18 mouse cellular contexts compared by ENCODE assay signal in the genomic region with DNA sequence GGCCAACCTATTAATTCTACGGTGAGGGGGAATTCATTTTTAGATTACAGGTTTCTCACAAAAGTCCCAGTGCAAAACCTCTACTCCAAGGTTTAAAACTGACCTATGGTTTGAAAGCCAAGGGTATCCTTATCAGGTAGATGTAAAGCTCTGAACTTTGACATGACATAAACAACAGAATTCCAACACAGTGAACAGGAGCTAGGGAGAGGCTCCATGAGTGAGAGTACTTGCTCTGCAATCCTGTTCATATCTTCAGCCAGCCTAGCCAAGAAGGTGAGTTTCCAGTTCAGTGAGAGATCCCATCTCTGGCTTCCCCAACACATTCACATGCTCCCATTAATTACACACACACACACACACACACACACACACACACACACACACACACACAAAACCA. TPM values are rescaled to one million over a fixed set of nuclear protein-coding genes. Genes with fewer than 3 reads are reported as not detected.
DNase-seq lines count a peak whose midpoint lies in the region; ATAC-seq and TF ChIP-seq lines count a peak whose summit lies in the region.
"Had no signal": no experiment of that assay in that cellular context is flagged by ENCODE, and none has a peak within 500 bp of the region (broad histone marks: within the 10 kb centered on the region; RNA-seq: fewer than 3 reads in every experiment).

No protein-coding gene starts in this region.

- H3K4me2 ChIP-seq in intestine, embryonic 15.5 days (replicated peaks), result no peak overlapping the region
- no peak overlapping the region; the same call in 1 of the 2 replicates for H3K4me2 ChIP-seq in intestine, embryonic 16.5 days (ENCODE audit: low read depth, low read length)
- H3K4me2 ChIP-seq in midbrain, embryonic 14.5 days (ENCODE audit: low read length), result no peak overlapping the region
- H3K4me2 ChIP-seq: embryonic facial prominence, embryonic 12.5 days; forebrain, embryonic 13.5 days; forebrain, embryonic 15.5 days had no signal

- no peaks in the 10 kb centered on the region for H3K36me3 ChIP-seq in intestine, embryonic 15.5 days
- H3K36me3 ChIP-seq in intestine, embryonic 16.5 days (ENCODE audit: control insufficient read depth, insufficient read depth, low read length), result no peaks in the 10 kb centered on the region
- no peaks in the 10 kb centered on the region for H3K36me3 ChIP-seq in small intestine, adult 2 months (ENCODE audit: control insufficient read depth, insufficient read depth, low read length)
- no peaks in the 10 kb centered on the region for H3K36me3 ChIP-seq in midbrain, embryonic 14.5 days (ENCODE audit: control insufficient read depth, insufficient read depth, low read length)
- H3K36me3 ChIP-seq: embryonic facial prominence, embryonic 10.5 days; embryonic facial prominence, embryonic 12.5 days; forebrain, embryonic 15.5 days had no signal

- ATAC-seq in intestine, embryonic 15.5 days, result peak; percentile 76; the same call in 1 of the 2 replicates
- ATAC-seq in intestine, embryonic 16.5 days, result peak; percentile 86
- ATAC-seq in activated CD4-positive, CD25-positive, alpha-beta regulatory T cell, adult 4 months, result no peak
- ATAC-seq in midbrain, embryonic 14.5 days (ENCODE audit: low FRiP score, low TSS enrichment), result no peak
- ATAC-seq: forebrain, embryonic 13.5 days; forebrain, embryonic 15.5 days had no signal

- H3K27me3 ChIP-seq in intestine, embryonic 15.5 days (replicated peaks), result no peaks in the 10 kb centered on the region
- H3K27me3 ChIP-seq in intestine, embryonic 16.5 days (replicated peaks; ENCODE audit: control insufficient read depth, insufficient read depth, low read length), result no peaks in the 10 kb centered on the region
- H3K27me3 ChIP-seq in small intestine, adult 2 months (ENCODE audit: control insufficient read depth, insufficient read depth, low read length), result no peaks in the 10 kb centered on the region
- no peaks in the 10 kb centered on the region for H3K27me3 ChIP-seq in midbrain, embryonic 14.5 days (ENCODE audit: control insufficient read depth, insufficient read depth, low read length)
- H3K27me3 ChIP-seq: embryonic facial prominence, embryonic 12.5 days; forebrain, embryonic 13.5 days; forebrain, embryonic 15.5 days had no signal

- 0 out of 2 replicates have a peak, but pooled peaks cover 3% of the 10 kb centered on the region for H3K4me1 ChIP-seq in intestine, embryonic 15.5 days (replicated peaks)
- peaks cover 10% of the 10 kb centered on the region; the same call in 1 of the 2 replicates for H3K4me1 ChIP-seq in intestine, embryonic 16.5 days (ENCODE audit: control insufficient read depth, insufficient read depth, low read length)
- H3K4me1 ChIP-seq in small intestine, adult 2 months (ENCODE audit: control insufficient read depth, insufficient read depth, insufficient read length, low read length), result peaks cover 11% of the 10 kb centered on the region; the same call in 1 of the 2 replicates
- no peaks in the 10 kb centered on the region for H3K4me1 ChIP-seq in midbrain, embryonic 14.5 days (ENCODE audit: control insufficient read depth, insufficient read depth, low read length)
- H3K4me1 ChIP-seq: embryonic facial prominence, embryonic 12.5 days; forebrain, embryonic 15.5 days had no signal

- H3K4me3 ChIP-seq in intestine, embryonic 15.5 days (replicated peaks), result no peak overlapping the region
- H3K4me3 ChIP-seq in intestine, embryonic 16.5 days (ENCODE audit: low read length), result no peak overlapping the region
- H3K4me3 ChIP-seq in small intestine, adult 2 months (ENCODE audit: low read depth, low read length), result no peak overlapping the region
- no peak overlapping the region for H3K4me3 ChIP-seq in midbrain, embryonic 14.5 days (replicated peaks; ENCODE audit: low read depth, low read length)
- H3K4me3 ChIP-seq: embryonic facial prominence, embryonic 10.5 days; embryonic facial prominence, embryonic 12.5 days; forebrain, embryonic 13.5 days; forebrain, embryonic 15.5 days had no signal

- WGBS in intestine, embryonic 15.5 days, result 85% methylated on average over 1 of the region's 1 CpGs
- 80% methylated on average over 1 of the region's 1 CpGs for WGBS in intestine, embryonic 16.5 days
- 44% methylated on average over 1 of the region's 1 CpGs for whole genome bisulfite sequencing in small intestine, adult 2 months
- WGBS in midbrain, embryonic 14.5 days, result 92% methylated on average over 1 of the region's 1 CpGs

- no peak for DNase-seq in right cerebral cortex, adult 18-20 months
- DNase-seq in midbrain, embryonic 14.5 days, result no peak
- DNase-seq: adrenal gland, adult 8-10 months; adrenal gland, postnatal 14 days; adrenal gland, postnatal 36 days; cerebellum, adult 11-12 months; cerebellum, adult 2 months; cerebellum, adult 9-10 months; cerebellum, postnatal 10 days; cerebellum, postnatal 25 days had no signal

- no peak for TF ChIP-seq CTCF in small intestine, adult 2 months (IDR thresholded peaks at IDR 0.05; ENCODE audit: extremely low read depth, insufficient read length, insufficient replicate concordance, low read depth, low read length)

- no peak overlapping the region for H3K27ac ChIP-seq in intestine, embryonic 15.5 days
- H3K27ac ChIP-seq in intestine, embryonic 16.5 days (ENCODE audit: low read length), result no peak overlapping the region
- peak overlapping the region; percentile 52 for H3K27ac ChIP-seq in small intestine, adult 2 months (ENCODE audit: insufficient read depth, low read depth, low read length)
- no peak overlapping the region for H3K27ac ChIP-seq in midbrain, embryonic 14.5 days (replicated peaks; ENCODE audit: low read depth, low read length)
- H3K27ac ChIP-seq: embryonic facial prominence, embryonic 10.5 days; embryonic facial prominence, embryonic 12.5 days; forebrain, embryonic 13.5 days; forebrain, embryonic 15.5 days had no signal

- no peak for TF ChIP-seq POLR2A in small intestine, adult 2 months (IDR thresholded peaks at IDR 0.05; ENCODE audit: low read depth, low read length)

- H3K9ac ChIP-seq in intestine, embryonic 15.5 days, result no peak overlapping the region
- H3K9ac ChIP-seq in intestine, embryonic 16.5 days (ENCODE audit: low read depth, low read length), result no peak overlapping the region
- no peak overlapping the region for H3K9ac ChIP-seq in midbrain, embryonic 14.5 days (replicated peaks; ENCODE audit: low read length)
- H3K9ac ChIP-seq: embryonic facial prominence, embryonic 12.5 days; forebrain, embryonic 13.5 days; forebrain, embryonic 15.5 days had no signal

- H3K9me3 ChIP-seq in intestine, embryonic 15.5 days, result no peaks in the 10 kb centered on the region
- H3K9me3 ChIP-seq in intestine, embryonic 16.5 days (ENCODE audit: control insufficient read depth, low read length), result no peaks in the 10 kb centered on the region
- H3K9me3 ChIP-seq in midbrain, embryonic 14.5 days (ENCODE audit: control insufficient read depth, low read length), result no peaks in the 10 kb centered on the region
- H3K9me3 ChIP-seq: embryonic facial prominence, embryonic 10.5 days; embryonic facial prominence, embryonic 12.5 days; forebrain, embryonic 13.5 days; forebrain, embryonic 15.5 days had no signal

RNA-seq across cellular contexts. Expression of gene Erbin, which starts 9.7 kb away (rescaled TPM):
- polyA plus RNA-seq in intestine, embryonic 15.5 days (2015; fragmentation: Nextera tagmentation; extraction: Ambion mirVana), result 17.5 and 18.7 TPM in 2 replicates
- 12.9 and 14.2 TPM in 2 replicates for polyA plus RNA-seq in intestine, embryonic 16.5 days (2015; fragmentation: Nextera tagmentation; extraction: Ambion mirVana)
- polyA plus RNA-seq in small intestine, adult 2 months (2012; rRNA removed), result 4.3 and 15.7 TPM in 2 replicates
- polyA plus RNA-seq in activated CD4-positive, CD25-positive, alpha-beta regulatory T cell, adult 4 months (2017; shearing (Covaris generic)), result 10 to 100 TPM; 36.4 to 47.1 TPM
- polyA plus RNA-seq in midbrain, embryonic 14.5 days (2014; fragmentation: Nextera tagmentation; extraction: Ambion mirVana), result 16.0 and 21.7 TPM in 2 replicates

Comparison
In these comparisons a context has a peak if more than half of its experiments do, and no peak if none do; other contexts are left out.
1. ATAC-seq: peak in intestine, embryonic 15.5 days (single experiment) and intestine, embryonic 16.5 days (single experiment); none in activated CD4-positive, CD25-positive, alpha-beta regulatory T cell, adult 4 months (single experiment) and midbrain, embryonic 14.5 days (single experiment).